Mouse (Mus musculus) hindbrain, embryonic 11.5 days (tissue): ENCODE results near the gene Ccdc138. TPM values are rescaled to one million over a fixed set of nuclear protein-coding genes. Genes with fewer than 3 reads are reported as not detected.
A peak's percentile ranks its signal among the peaks of the same experiment; 100 is the strongest.

ENCODE experiments used
- ATAC-seq: fragments of 200-750 bp; cut with Nextera tagmentation; 2 replicates; pipeline ENCODE4 v1.8.0; 2017; ENCODE audit warnings: mild to moderate bottlenecking, moderate TSS enrichment, moderate library complexity; ENCODE audit not compliant: low FRiP score
- DNase-seq: peaks from one replicate; pipeline ENCODE4 v3.0.0-alpha.2; 2015; ENCODE audit warnings: low spot score
- H3K27ac ChIP-seq: fragments of 300-500 bp; sonication (generic); 2 replicates; pipeline ENCODE4 v1.5.1; 2014; ENCODE audit warnings: mild to moderate bottlenecking, low read depth, low read length
- H3K27me3 ChIP-seq: fragments of 300-500 bp; sonication (generic); 2 replicates; pipeline ENCODE4 v1.6.1; 2014; ENCODE audit warnings: mild to moderate bottlenecking, low read length, moderate library complexity, mixed read lengths; ENCODE audit not compliant: control insufficient read depth, insufficient read depth
- H3K36me3 ChIP-seq: fragments of 300-500 bp; sonication (generic); 2 replicates; pipeline ENCODE4 v1.6.1; 2014; ENCODE audit warnings: mild to moderate bottlenecking, low read length, moderate library complexity, mixed read lengths; ENCODE audit not compliant: control insufficient read depth, insufficient read depth
- H3K4me1 ChIP-seq: fragments of 300-500 bp; sonication (generic); replicated peaks from 2 replicates; pipeline ENCODE4 v1.6.1; 2014; ENCODE audit warnings: low read length, mixed read lengths; ENCODE audit not compliant: control insufficient read depth, insufficient read depth
- H3K4me2 ChIP-seq: fragments of 300-500 bp; sonication (generic); replicated peaks from 2 replicates; pipeline ENCODE4 v1.6.1; 2014; ENCODE audit warnings: mild to moderate bottlenecking, low read depth, low read length
- H3K4me3 ChIP-seq: fragments of 300-500 bp; sonication (generic); 2 replicates; pipeline ENCODE4 v1.5.1; 2014; ENCODE audit warnings: low read depth, low read length
- H3K9ac ChIP-seq: fragments of 300-500 bp; sonication (generic); 2 replicates; pipeline ENCODE4 v1.6.1; 2014; ENCODE audit warnings: low read depth, low read length
- H3K9me3 ChIP-seq: fragments of 300-500 bp; sonication (generic); 2 replicates; pipeline ENCODE4 v1.6.1; 2016; ENCODE audit warnings: low read length; ENCODE audit not compliant: control insufficient read depth
- WGBS: fragments of 180-500 bp; shearing (Covaris S2); extraction: QIAGEN DNeasy Blood & Tissue Kit; methylation state at CpG from one replicate; pipeline ENCODE4 v1.1.7; 2014; 5-methylcytosine and 5-hydroxymethylcytosine counted together
- polyA plus RNA-seq: library from polyadenylated mRNA; unstranded; fragments of >200 nt; fragmentation: Nextera tagmentation; extraction: Ambion mirVana; gene quantifications from 2 replicates; pipeline ENCODE4 v1.2.1, GENCODE M21; 2014

The Ccdc138 gene
- polyA plus RNA-seq, 1 experiment from 2014 or later: 13.0 TPM

GRCm38 (mm10) chr10:58554693-58555387, 57.1 kb downstream of the Ccdc138 start:
- H3K27me3 ChIP-seq: no peaks in the 10 kb centered on the region
- no peaks in the 10 kb centered on the region for H3K4me1 ChIP-seq
- no peaks in the 10 kb centered on the region for H3K36me3 ChIP-seq
- no peak overlapping the region for H3K9ac ChIP-seq
- no peaks in the 10 kb centered on the region for H3K9me3 ChIP-seq
- 89% methylated on average over 8 of the region's 8 CpGs for WGBS
- H3K27ac ChIP-seq: no peak overlapping the region
- no peak for DNase-seq
- no peak overlapping the region for H3K4me2 ChIP-seq
- H3K4me3 ChIP-seq: no peak overlapping the region
- ATAC-seq: no peak

DNA sequence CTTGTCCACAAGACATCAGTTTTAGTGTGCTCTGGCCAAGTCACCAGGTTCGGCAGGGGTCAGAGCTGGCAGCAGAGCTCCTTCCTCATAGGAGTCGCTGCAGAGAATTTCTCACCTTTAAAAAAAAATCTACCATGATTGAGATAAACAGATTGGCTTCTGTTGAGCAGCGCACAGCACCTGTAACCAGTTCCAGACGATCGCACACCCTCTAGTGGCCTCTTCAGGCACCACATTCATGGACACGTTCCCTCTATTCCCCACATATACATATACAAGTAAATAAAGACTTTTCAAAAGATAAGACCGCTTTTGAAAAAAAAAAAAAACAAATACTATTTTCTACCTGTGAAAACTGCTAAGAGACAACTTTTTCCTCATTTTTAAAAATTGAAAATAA, 61.4 kb downstream of the Ccdc138 start:
- Histone ChIP-seq H3K36me3 (no peaks in the 10 kb centered on the region), H3K27ac (no peak overlapping the region), H3K27me3 (no peaks in the 10 kb centered on the region), H3K4me2 (no peak overlapping the region), H3K4me1 (no peaks in the 10 kb centered on the region), H3K4me3 (no peak overlapping the region), H3K9ac (no peak overlapping the region), H3K9me3 (no peaks in the 10 kb centered on the region)
- ATAC-seq (no peak), DNase-seq (peak; percentile 58)
- WGBS: 30% methylated on average over 7 of the region's 7 CpGs

- no peak overlapping the region for H3K27ac ChIP-seq
Observed at GRCm38 (mm10) chr10:58559901-58560300, 62.2 kb downstream of the Ccdc138 start.

GRCm38 (mm10) chr10:58560521-58560920, 62.8 kb downstream of the Ccdc138 start:
- ATAC-seq (no peak), DNase-seq (no peak)
- H3K4me3 ChIP-seq: no peak overlapping the region
- H3K4me2 ChIP-seq: no peak overlapping the region
- WGBS: 89% methylated on average over 6 of the region's 6 CpGs
- no peaks in the 10 kb centered on the region for H3K9me3 ChIP-seq
- no peaks in the 10 kb centered on the region for H3K36me3 ChIP-seq
- H3K4me1 ChIP-seq: no peaks in the 10 kb centered on the region
- H3K27me3 ChIP-seq: no peaks in the 10 kb centered on the region
- H3K27ac ChIP-seq: no peak overlapping the region
- H3K9ac ChIP-seq: no peak overlapping the region

More at GRCm38 (mm10) chr10:58559901-58560300, 62.2 kb downstream of the Ccdc138 start:
- H3K4me2 ChIP-seq: no peak overlapping the region
- DNase-seq (peak; percentile 74), ATAC-seq (peak; percentile 53; the same call in 1 of the 2 replicates)
- no peak overlapping the region for H3K9ac ChIP-seq
- WGBS: 16% methylated on average over 3 of the region's 3 CpGs
- H3K9me3 ChIP-seq: no peaks in the 10 kb centered on the region
- H3K36me3 ChIP-seq: no peaks in the 10 kb centered on the region
- no peaks in the 10 kb centered on the region for H3K27me3 ChIP-seq
- H3K4me3 ChIP-seq: no peak overlapping the region
- no peaks in the 10 kb centered on the region for H3K4me1 ChIP-seq

DNA sequence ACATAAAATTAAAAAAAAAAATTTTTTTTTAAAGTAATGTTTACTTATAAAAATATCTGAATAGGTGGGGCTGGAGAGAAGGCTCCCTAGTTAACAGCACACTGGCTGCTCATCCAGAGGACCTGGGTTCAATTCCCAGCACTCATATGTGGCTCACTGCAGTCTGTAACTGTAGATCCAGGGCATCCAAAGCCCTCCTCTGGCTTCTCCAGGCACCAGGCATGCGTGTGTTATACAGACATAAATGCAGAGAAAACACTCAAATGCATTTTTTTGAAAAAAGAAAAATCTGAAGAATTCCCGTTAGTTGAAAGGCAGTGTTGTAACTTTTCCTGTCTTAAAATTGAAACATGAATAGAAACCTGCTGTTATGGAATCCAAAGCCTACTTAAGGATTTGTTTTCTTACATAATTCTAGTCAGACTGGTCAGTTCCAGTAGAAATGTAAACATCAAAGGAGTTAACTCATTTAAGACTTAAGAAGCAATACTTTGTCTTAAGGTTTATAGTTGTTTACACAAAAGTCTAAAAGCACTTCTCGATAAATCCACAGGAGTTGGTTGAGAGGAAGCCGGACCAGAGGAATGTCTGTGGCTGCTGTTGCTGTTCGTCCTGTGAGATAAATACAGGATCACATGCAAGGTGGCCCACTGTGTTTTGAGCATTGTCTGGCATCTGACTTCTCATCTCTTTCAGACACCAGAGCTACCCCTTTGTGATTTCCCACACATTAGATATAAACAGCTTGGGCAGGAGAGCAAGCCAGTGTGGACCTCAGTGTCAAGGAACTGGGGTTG, 87.9 kb downstream of the Ccdc138 start:
- Histone ChIP-seq H3K4me2 (no peak overlapping the region), H3K27ac (no peak overlapping the region), H3K27me3 (no peaks in the 10 kb centered on the region), H3K4me1 (no peaks in the 10 kb centered on the region), H3K4me3 (no peak overlapping the region), H3K9me3 (no peaks in the 10 kb centered on the region), H3K36me3 (no peaks in the 10 kb centered on the region), H3K9ac (no peak overlapping the region)
- no peak for DNase-seq
- 81% methylated on average over 5 of the region's 5 CpGs for WGBS
- no peak for ATAC-seq

DNA sequence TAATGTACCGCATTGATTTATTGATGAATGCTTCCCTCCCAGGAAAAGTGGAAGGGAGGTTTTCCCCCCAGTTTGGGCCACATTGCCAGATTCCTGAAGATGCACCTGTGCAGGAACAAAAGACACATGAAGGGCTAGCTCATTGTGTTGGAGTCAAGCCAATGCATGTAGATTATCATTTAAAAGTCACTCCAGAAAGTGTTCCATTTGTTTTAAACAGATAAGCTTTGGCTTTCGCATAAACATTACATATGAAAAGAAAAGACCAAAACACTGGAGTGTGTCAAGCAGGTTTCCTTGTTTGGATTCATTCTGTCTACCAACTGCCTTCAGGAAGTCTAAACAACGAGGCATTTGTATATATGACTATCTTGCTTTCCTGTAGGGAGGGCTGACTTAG, 96.7 kb downstream of the Ccdc138 start:
- Histone ChIP-seq H3K27ac (no peak overlapping the region), H3K4me2 (no peak overlapping the region), H3K4me3 (no peak overlapping the region), H3K36me3 (no peaks in the 10 kb centered on the region), H3K9ac (no peak overlapping the region), H3K27me3 (no peaks in the 10 kb centered on the region), H3K9me3 (no peaks in the 10 kb centered on the region), H3K4me1 (no peaks in the 10 kb centered on the region)
- 87% methylated on average over 3 of the region's 3 CpGs for WGBS
- ATAC-seq: no peak
- no peak for DNase-seq

- H3K4me2 ChIP-seq: no peak overlapping the region
- H3K27ac ChIP-seq: no peak overlapping the region
- no peaks in the 10 kb centered on the region for H3K4me1 ChIP-seq
- H3K9me3 ChIP-seq: no peaks in the 10 kb centered on the region
- H3K36me3 ChIP-seq: no peaks in the 10 kb centered on the region
- DNase-seq (no peak), ATAC-seq (no peak)
- no peak overlapping the region for H3K4me3 ChIP-seq
- H3K27me3 ChIP-seq: no peaks in the 10 kb centered on the region
- 78% methylated on average over 3 of the region's 3 CpGs for WGBS
- H3K9ac ChIP-seq: no peak overlapping the region
Observed at GRCm38 (mm10) chr10:58595197-58595596, 97.4 kb downstream of the Ccdc138 start.

DNA sequence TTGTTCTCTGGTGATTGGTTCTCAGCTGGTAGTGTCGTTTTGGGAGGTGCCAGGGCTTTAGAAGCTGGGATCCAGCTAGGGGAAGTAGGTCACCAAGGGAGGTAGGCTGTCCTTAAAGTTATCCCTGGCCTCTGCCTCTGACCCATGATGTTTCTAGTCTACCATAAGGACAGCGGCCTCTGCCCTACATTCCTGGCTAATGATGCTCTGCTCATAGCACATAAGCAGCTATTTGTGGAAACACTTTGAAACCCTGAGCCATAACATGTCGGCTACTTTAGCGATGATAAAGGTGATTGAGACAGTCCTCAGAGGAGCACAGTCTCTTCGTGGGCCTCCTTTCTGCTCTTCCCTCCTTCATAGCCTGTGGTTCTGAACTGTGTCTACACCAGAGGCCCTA, 98.1 kb downstream of the Ccdc138 start:
- Histone ChIP-seq H3K4me3 (no peak overlapping the region), H3K4me2 (no peak overlapping the region), H3K9ac (no peak overlapping the region), H3K9me3 (no peaks in the 10 kb centered on the region), H3K27me3 (no peaks in the 10 kb centered on the region), H3K4me1 (no peaks in the 10 kb centered on the region), H3K36me3 (no peaks in the 10 kb centered on the region), H3K27ac (no peak overlapping the region)
- no peak for ATAC-seq
- WGBS: 71% methylated on average over 5 of the region's 5 CpGs
- DNase-seq: no peak

GRCm38 (mm10) chr10:58600151-58600550, 102.4 kb downstream of the Ccdc138 start:
- Histone ChIP-seq H3K4me3 (no peak overlapping the region), H3K4me1 (no peaks in the 10 kb centered on the region; the same call in 1 of the 2 replicates), H3K9me3 (no peaks in the 10 kb centered on the region), H3K36me3 (no peaks in the 10 kb centered on the region), H3K27ac (no peak overlapping the region), H3K9ac (no peak overlapping the region), H3K27me3 (no peaks in the 10 kb centered on the region), H3K4me2 (no peak overlapping the region)
- DNase-seq (no peak), ATAC-seq (no peak)
- WGBS: 93% methylated on average over 5 of the region's 5 CpGs
